Mouse (Mus musculus) bone marrow, adult 2 months (tissue): ENCODE results near the gene 9430007A20Rik.

ENCODE experiments used
- CTCF ChIP-seq: fragments of 200-500 bp; IDR thresholded peaks from 2 replicates; pipeline ENCODE4 v1.5.1; 2011; ENCODE audit warnings: low read length, control low read depth; ENCODE audit not compliant: control insufficient read depth, insufficient read depth
- POLR2A ChIP-seq: fragments of 200-500 bp; IDR thresholded peaks from 2 replicates; pipeline ENCODE4 v1.6.1; 2011; ENCODE audit warnings: low read depth, mild to moderate bottlenecking, control low read depth, low read length, borderline replicate concordance; ENCODE audit not compliant: control insufficient read depth

GRCm38 (mm10) chr4:144544689-144545088 is 25.1 kb downstream of the 9430007A20Rik start:
- TF ChIP-seq CTCF (no peak), POLR2A (no peak)
